Mouse (Mus musculus): Measurements from ENCODE around the gene Olfr875.

DNA sequence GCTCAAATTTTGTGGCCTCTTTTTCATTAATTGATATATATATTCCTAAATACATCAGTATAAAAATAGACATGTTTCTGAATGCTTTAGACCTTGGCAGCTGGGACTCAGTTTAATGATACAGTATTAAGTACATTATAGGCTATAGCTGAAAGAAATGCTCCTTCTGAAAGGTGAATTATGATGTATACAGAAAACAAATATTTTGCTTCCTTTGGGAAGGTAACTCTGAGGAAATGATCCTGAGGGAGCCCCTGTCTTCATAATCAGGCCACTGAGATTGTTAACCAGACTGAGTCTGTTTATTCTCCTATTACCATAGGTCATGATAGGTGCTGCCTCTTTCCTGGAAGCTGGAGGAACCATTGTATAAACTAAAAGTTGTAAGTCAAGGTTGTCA, 26.9 kb upstream of the Olfr875 start, which contains the start of gene Olfr874:
- TF ChIP-seq CTCF (conservative IDR thresholded peaks at IDR 0.05 in 1 of 2, IDR thresholded peaks at IDR 0.05 in 1 of 2; ENCODE audit: low read depth in 2 of 2, low read length in 2 of 2) (no peak), PAX5 (IDR thresholded peaks at IDR 0.05; ENCODE audit: low read length) (no peak), POLR2A (IDR thresholded peaks at IDR 0.05; ENCODE audit: low read depth, low read length) (no peak), E2F4 (IDR thresholded peaks at IDR 0.05; ENCODE audit: insufficient replicate concordance, low read depth, low read length) (no peak), SMC3 (IDR thresholded peaks at IDR 0.05; ENCODE audit: low read depth, low read length) (no peak), ZC3H11A (IDR thresholded peaks at IDR 0.05; ENCODE audit: low read depth, low read length) (no peak), POLR2AphosphoS2 (IDR thresholded peaks at IDR 0.05; ENCODE audit: low read depth, low read length) (no peak), ZNF384 (IDR thresholded peaks at IDR 0.05; ENCODE audit: low read depth, low read length) (no peak), MYC (IDR thresholded peaks at IDR 0.05; ENCODE audit: low read depth, low read length) (no peak), ELF1 (IDR thresholded peaks at IDR 0.05; ENCODE audit: low read depth, low read length) (no peak), NRF1 (IDR thresholded peaks at IDR 0.05; ENCODE audit: low read depth, low read length) (no peak), SIN3A (IDR thresholded peaks at IDR 0.05; ENCODE audit: low read length) (no peak), KAT2A (IDR thresholded peaks at IDR 0.05; ENCODE audit: insufficient replicate concordance, low read length) (no peak), BHLHE40 (IDR thresholded peaks at IDR 0.05; ENCODE audit: low read depth, low read length) (no peak)
